Mouse (Mus musculus) brown adipose tissue, adult 24 weeks (tissue): ENCODE measurements around the gene Vwa7. TPM values are rescaled to one million over a fixed set of nuclear protein-coding genes. Genes with fewer than 3 reads are reported as not detected.
"Not testable (repeated sequence)": the region's sequence is repeated elsewhere in the genome, so short reads cannot be mapped to it uniquely, and the experiment has no call there.

ENCODE experiments used
- H3K27ac ChIP-seq: fragments of 200-500 bp; replicated peaks from 2 replicates; pipeline ENCODE4 v1.5.1; 2012; ENCODE audit warnings: low read depth, mild to moderate bottlenecking, low read length
- H3K4me1 ChIP-seq: fragments of 200-500 bp; 2 replicates; pipeline ENCODE4 v1.6.1; 2012; ENCODE audit warnings: low read length, mixed read lengths; ENCODE audit not compliant: control insufficient read depth, insufficient read depth, insufficient read length
- H3K4me3 ChIP-seq: fragments of 200-500 bp; 2 replicates; pipeline ENCODE4 v1.5.1; 2012; ENCODE audit warnings: low read depth, mild to moderate bottlenecking, low read length, moderate library complexity; ENCODE audit not compliant: insufficient read depth
- polyA plus RNA-seq: library from polyadenylated mRNA; stranded (reverse); fragments of >200 nt; gene quantifications from 2 replicates; pipeline ENCODE4 v1.2.4, GENCODE M21; 2012; ENCODE audit not compliant: missing spikeins, insufficient read depth, insufficient read length

Gene Vwa7
- polyA plus RNA-seq = not detected in 2 replicates

- H3K4me3 ChIP-seq = no peak within 1 kb of the TSS
- no peaks in the 10 kb centered on the region for H3K4me1 ChIP-seq
- H3K27ac ChIP-seq = no peak within 1 kb of the TSS
Observed at GRCm38 (mm10) chr17:35016376-35016775, at the start of gene Vwa7. Vwa7 (plus strand) TSS chr17:35016579.

- H3K4me1 ChIP-seq, H3K4me3 ChIP-seq, H3K27ac ChIP-seq: not testable (repeated sequence)
Observed at GRCm38 (mm10) chr17:34969822-34970221, 46.6 kb upstream of the Vwa7 start, which contains the start of gene Gm20481. Gm20481 (plus strand) TSS chr17:34969912.

- not testable (repeated sequence) for H3K4me1 ChIP-seq, H3K4me3 ChIP-seq, H3K27ac ChIP-seq
Observed at GRCm38 (mm10) chr17:34970850-34971249, 45.5 kb upstream of the Vwa7 start.

GRCm38 (mm10) chr17:34971694-34972068, 44.7 kb upstream of the Vwa7 start:
- not testable (repeated sequence) for H3K27ac ChIP-seq, H3K4me1 ChIP-seq
- peak overlapping the region; percentile 42 for H3K4me3 ChIP-seq

- H3K4me3 ChIP-seq = peak within 1 kb of the TSS; percentile 58
- H3K27ac ChIP-seq = peak within 1 kb of the TSS; percentile 88
- not testable (repeated sequence) for H3K4me1 ChIP-seq
Observed at GRCm38 (mm10) chr17:34972069-34972749, 44.2 kb upstream of the Vwa7 start, which contains the start of the genes Hspa1a and Hspa1l. Hspa1a (minus strand) TSS chr17:34972156. Hspa1l (plus strand) TSS chr17:34972703.

- no peak overlapping the region for H3K27ac ChIP-seq
- H3K4me1 ChIP-seq = no peaks in the 10 kb centered on the region
- H3K4me3 ChIP-seq = no peak overlapping the region
Observed at GRCm38 (mm10) chr17:34975581-34976492, 40.5 kb upstream of the Vwa7 start.

GRCm38 (mm10) chr17:34977000-34977399, 39.4 kb upstream of the Vwa7 start:
- Histone ChIP-seq H3K4me3 (no peak overlapping the region), H3K4me1 (no peaks in the 10 kb centered on the region), H3K27ac (no peak overlapping the region)

GRCm38 (mm10) chr17:34978239-34978638, 38.1 kb upstream of the Vwa7 start:
- Histone ChIP-seq H3K4me3 (no peak overlapping the region), H3K27ac (no peak overlapping the region), H3K4me1 (no peaks in the 10 kb centered on the region)

- Histone ChIP-seq H3K4me3 (no peak overlapping the region), H3K27ac (no peak overlapping the region), H3K4me1 (no peaks in the 10 kb centered on the region)
Observed at GRCm38 (mm10) chr17:34979631-34980030, 36.7 kb upstream of the Vwa7 start.

GRCm38 (mm10) chr17:34980655-34981054, 35.7 kb upstream of the Vwa7 start:
- Histone ChIP-seq H3K4me1 (no peaks in the 10 kb centered on the region), H3K4me3 (peak overlapping the region; percentile 40), H3K27ac (peak overlapping the region; percentile 56)

- Histone ChIP-seq H3K4me3 (peak within 1 kb of the TSS; percentile 96), H3K27ac (peak within 1 kb of the TSS; percentile 99), H3K4me1 (no peaks in the 10 kb centered on the region)
Observed at GRCm38 (mm10) chr17:34981690-34982180, 34.6 kb upstream of the Vwa7 start, which contains the start of gene Lsm2. Lsm2 (plus strand) TSS chr17:34981862.

- Histone ChIP-seq H3K4me1 (no peaks in the 10 kb centered on the region), H3K4me3 (peak overlapping the region; percentile 96), H3K27ac (peak overlapping the region; percentile 99; the same call in 1 of the 2 replicates)
Observed at GRCm38 (mm10) chr17:34982328-34982727, 34.1 kb upstream of the Vwa7 start.

- no peak overlapping the region for H3K27ac ChIP-seq
- no peak overlapping the region for H3K4me3 ChIP-seq
Observed at GRCm38 (mm10) chr17:34984218-34984617, 32.2 kb upstream of the Vwa7 start.

GRCm38 (mm10) chr17:34994751-34995150, 21.6 kb upstream of the Vwa7 start:
- H3K4me3 ChIP-seq = no peak overlapping the region
- H3K4me1 ChIP-seq = no peaks in the 10 kb centered on the region
- H3K27ac ChIP-seq = no peak overlapping the region

More at GRCm38 (mm10) chr17:34984218-34984617, 32.2 kb upstream of the Vwa7 start:
- no peaks in the 10 kb centered on the region for H3K4me1 ChIP-seq

- not testable (repeated sequence) for H3K4me1 ChIP-seq, H3K4me3 ChIP-seq, H3K27ac ChIP-seq
Observed at GRCm38 (mm10) chr17:34995192-34995591, 21.2 kb upstream of the Vwa7 start.
